Mouse (Mus musculus): Measurements from ENCODE around the gene Mcl1. TPM values are rescaled to one million over a fixed set of nuclear protein-coding genes. Genes with fewer than 3 reads are reported as not detected.
"Not testable (repeated sequence)": the region's sequence is repeated elsewhere in the genome, so short reads cannot be mapped to it uniquely, and the experiment has no call there.

Gene Mcl1
- 49.3 and 54.2 TPM in 2 replicates for polyA plus RNA-seq (2015; fragmentation: Nextera tagmentation; extraction: Ambion mirVana)

- Histone ChIP-seq H3K27me3 (no peaks in the 10 kb centered on the region), H3K4me2 (peak within 1 kb of the TSS; percentile 64), H3K27ac (peak within 1 kb of the TSS; percentile 99), H3K9me3 (no peaks in the 10 kb centered on the region), H3K4me1 (replicated peaks) (peaks cover 41% of the 10 kb centered on the region), H3K9ac (peak within 1 kb of the TSS; percentile 100), H3K4me3 (peak within 1 kb of the TSS; percentile 99), H3K36me3 (peaks cover 23% of the 10 kb centered on the region)
- under 1% methylated on average over 43 of the region's 43 CpGs for WGBS
- peak; percentile 97 for ATAC-seq (ENCODE audit: low FRiP score)
Measured at GRCm38 (mm10) chr3:95658236-95658867, at the start of gene Mcl1. Gene Mcl1 (plus strand): TSS chr3:95658788.

GRCm38 (mm10) chr3:95609195-95609594, 49.4 kb upstream of the Mcl1 start:
- Histone ChIP-seq H3K4me2 (no peak overlapping the region), H3K4me1 (replicated peaks) (no peaks in the 10 kb centered on the region), H3K9me3 (no peaks in the 10 kb centered on the region), H3K9ac (no peak overlapping the region), H3K27me3 (no peaks in the 10 kb centered on the region), H3K27ac (no peak overlapping the region), H3K36me3 (peaks cover 50% of the 10 kb centered on the region), H3K4me3 (no peak overlapping the region)
- WGBS: 78% methylated on average over 3 of the region's 3 CpGs
- ATAC-seq (ENCODE audit: low FRiP score): no peak

GRCm38 (mm10) chr3:95613996-95614395, 44.6 kb upstream of the Mcl1 start:
- H3K36me3 ChIP-seq: peaks cover 51% of the 10 kb centered on the region

GRCm38 (mm10) chr3:95618511-95618910, 40.1 kb upstream of the Mcl1 start:
- no peak overlapping the region for H3K9ac ChIP-seq
- no peak overlapping the region for H3K4me3 ChIP-seq
- ATAC-seq (ENCODE audit: low FRiP score): no peak
- H3K27me3 ChIP-seq: no peaks in the 10 kb centered on the region
- H3K4me2 ChIP-seq: no peak overlapping the region
- H3K4me1 ChIP-seq (replicated peaks): peaks cover 3% of the 10 kb centered on the region
- H3K27ac ChIP-seq: no peak overlapping the region
- H3K9me3 ChIP-seq: no peaks in the 10 kb centered on the region
- peaks cover 50% of the 10 kb centered on the region for H3K36me3 ChIP-seq
- WGBS: 95% methylated on average over 1 of the region's 1 CpGs

More at GRCm38 (mm10) chr3:95613996-95614395, 44.6 kb upstream of the Mcl1 start:
- no peak for ATAC-seq (ENCODE audit: low FRiP score)
- H3K4me1 ChIP-seq (replicated peaks): no peaks in the 10 kb centered on the region
- no peak overlapping the region for H3K27ac ChIP-seq
- no peaks in the 10 kb centered on the region for H3K27me3 ChIP-seq
- H3K9me3 ChIP-seq: no peaks in the 10 kb centered on the region
- no peak overlapping the region for H3K4me3 ChIP-seq
- 100% methylated on average over 1 of the region's 1 CpGs for WGBS
- no peak overlapping the region for H3K4me2 ChIP-seq
- H3K9ac ChIP-seq: no peak overlapping the region

- H3K4me2 ChIP-seq: no peak overlapping the region
- no peak for ATAC-seq (ENCODE audit: low FRiP score)
- H3K4me3 ChIP-seq: no peak overlapping the region
- peaks cover 38% of the 10 kb centered on the region for H3K36me3 ChIP-seq
- H3K4me1 ChIP-seq (replicated peaks): peaks cover 16% of the 10 kb centered on the region
- H3K9ac ChIP-seq: no peak overlapping the region
- WGBS: 87% methylated on average over 1 of the region's 1 CpGs
- no peak overlapping the region for H3K27ac ChIP-seq
- no peaks in the 10 kb centered on the region for H3K9me3 ChIP-seq
- H3K27me3 ChIP-seq: no peaks in the 10 kb centered on the region
Measured at GRCm38 (mm10) chr3:95621241-95621640, 37.3 kb upstream of the Mcl1 start.

- H3K27me3 ChIP-seq; H3K9me3 ChIP-seq; H3K27ac ChIP-seq; H3K9ac ChIP-seq; H3K4me2 ChIP-seq; H3K4me3 ChIP-seq; ATAC-seq (ENCODE audit: low FRiP score): not testable (repeated sequence)
- WGBS: 96% methylated on average over 20 of the region's 20 CpGs
- Histone ChIP-seq H3K4me1 (replicated peaks) (peaks cover 28% of the 10 kb centered on the region), H3K36me3 (peaks cover 36% of the 10 kb centered on the region)
Measured at GRCm38 (mm10) chr3:95622421-95622820, 36.2 kb upstream of the Mcl1 start.

- ATAC-seq (ENCODE audit: low FRiP score): no peak
- H3K27me3 ChIP-seq: no peaks in the 10 kb centered on the region
- no peaks in the 10 kb centered on the region for H3K9me3 ChIP-seq
- no peak overlapping the region for H3K9ac ChIP-seq
- H3K4me2 ChIP-seq: no peak overlapping the region
- peaks cover 37% of the 10 kb centered on the region for H3K36me3 ChIP-seq
- H3K27ac ChIP-seq: no peak overlapping the region
- no peak overlapping the region for H3K4me3 ChIP-seq
- peaks cover 36% of the 10 kb centered on the region for H3K4me1 ChIP-seq (replicated peaks)
- 68% methylated on average over 2 of the region's 2 CpGs for WGBS
Measured at GRCm38 (mm10) chr3:95623551-95623950, 35.0 kb upstream of the Mcl1 start.

GRCm38 (mm10) chr3:95623991-95624515, 34.5 kb upstream of the Mcl1 start:
- Histone ChIP-seq H3K9ac (peak overlapping the region; percentile 62), H3K36me3 (peaks cover 40% of the 10 kb centered on the region), H3K27ac (peak overlapping the region; percentile 85), H3K4me1 (replicated peaks) (peaks cover 36% of the 10 kb centered on the region), H3K4me2 (peak overlapping the region; percentile 55), H3K4me3 (peak overlapping the region; percentile 61)
- WGBS: 78% methylated on average over 5 of the region's 5 CpGs
- ATAC-seq (ENCODE audit: low FRiP score); H3K9me3 ChIP-seq; H3K27me3 ChIP-seq: not testable (repeated sequence)

- Histone ChIP-seq H3K27me3 (no peaks in the 10 kb centered on the region), H3K27ac (peak within 1 kb of the TSS; percentile 94), H3K9ac (peak within 1 kb of the TSS; percentile 79), H3K4me1 (replicated peaks) (peaks cover 40% of the 10 kb centered on the region), H3K36me3 (peaks cover 41% of the 10 kb centered on the region), H3K4me3 (peak within 1 kb of the TSS; percentile 61), H3K4me2 (peak within 1 kb of the TSS; percentile 79), H3K9me3 (no peaks in the 10 kb centered on the region)
- peak; percentile 99 for ATAC-seq (ENCODE audit: low FRiP score)
- WGBS: under 1% methylated on average over 44 of the region's 44 CpGs
Measured at GRCm38 (mm10) chr3:95624628-95625503, 33.7 kb upstream of the Mcl1 start, which contains the start of gene Ensa. Gene Ensa (plus strand): TSS chr3:95624993.

- no peak overlapping the region for H3K4me2 ChIP-seq
- H3K9me3 ChIP-seq: no peaks in the 10 kb centered on the region
- no peak overlapping the region for H3K27ac ChIP-seq
- 89% methylated on average over 5 of the region's 5 CpGs for WGBS
- no peaks in the 10 kb centered on the region for H3K27me3 ChIP-seq
- no peak overlapping the region for H3K4me3 ChIP-seq
- no peak overlapping the region for H3K9ac ChIP-seq
- H3K4me1 ChIP-seq (replicated peaks): peaks cover 40% of the 10 kb centered on the region
- ATAC-seq (ENCODE audit: low FRiP score): no peak
- peaks cover 61% of the 10 kb centered on the region for H3K36me3 ChIP-seq
Measured at GRCm38 (mm10) chr3:95627763-95628162, 30.8 kb upstream of the Mcl1 start.

GRCm38 (mm10) chr3:95629755-95630154, 28.8 kb upstream of the Mcl1 start:
- Histone ChIP-seq H3K4me1 (replicated peaks) (peaks cover 32% of the 10 kb centered on the region), H3K4me2 (no peak overlapping the region), H3K36me3 (peaks cover 79% of the 10 kb centered on the region), H3K9ac (0 out of 2 replicates have a peak overlapping the region, but pooled peaks have one; percentile 29), H3K27ac (no peak overlapping the region), H3K27me3 (no peaks in the 10 kb centered on the region), H3K9me3 (no peaks in the 10 kb centered on the region), H3K4me3 (no peak overlapping the region)
- 83% methylated on average over 4 of the region's 4 CpGs for WGBS
- no peak for ATAC-seq (ENCODE audit: low FRiP score)

- peaks cover 28% of the 10 kb centered on the region for H3K4me1 ChIP-seq (replicated peaks)
- no peak for ATAC-seq (ENCODE audit: low FRiP score)
- no peak overlapping the region for H3K4me2 ChIP-seq
- H3K4me3 ChIP-seq: no peak overlapping the region
- H3K36me3 ChIP-seq: peaks cover 90% of the 10 kb centered on the region
- H3K27me3 ChIP-seq: no peaks in the 10 kb centered on the region
- no peak overlapping the region for H3K9ac ChIP-seq
- no peaks in the 10 kb centered on the region for H3K9me3 ChIP-seq
- WGBS: 90% methylated on average over 3 of the region's 3 CpGs
- no peak overlapping the region for H3K27ac ChIP-seq
Measured at GRCm38 (mm10) chr3:95630856-95631255, 27.7 kb upstream of the Mcl1 start.
